Mouse (Mus musculus): ENCODE results near the gene Speer4f2.
"Not testable (repeated sequence)": the region's sequence is repeated elsewhere in the genome, so short reads cannot be mapped to it uniquely, and the experiment has no call there.

Speer4f2 gene

GRCm38 (mm10) chr5:17372880-17373279, at the start of gene Speer4f2:
Gene Speer4f2 (plus strand): TSS chr5:17373180.
- DNase-seq (ENCODE audit: low spot score in 2 of 2): not testable (repeated sequence)

DNA sequence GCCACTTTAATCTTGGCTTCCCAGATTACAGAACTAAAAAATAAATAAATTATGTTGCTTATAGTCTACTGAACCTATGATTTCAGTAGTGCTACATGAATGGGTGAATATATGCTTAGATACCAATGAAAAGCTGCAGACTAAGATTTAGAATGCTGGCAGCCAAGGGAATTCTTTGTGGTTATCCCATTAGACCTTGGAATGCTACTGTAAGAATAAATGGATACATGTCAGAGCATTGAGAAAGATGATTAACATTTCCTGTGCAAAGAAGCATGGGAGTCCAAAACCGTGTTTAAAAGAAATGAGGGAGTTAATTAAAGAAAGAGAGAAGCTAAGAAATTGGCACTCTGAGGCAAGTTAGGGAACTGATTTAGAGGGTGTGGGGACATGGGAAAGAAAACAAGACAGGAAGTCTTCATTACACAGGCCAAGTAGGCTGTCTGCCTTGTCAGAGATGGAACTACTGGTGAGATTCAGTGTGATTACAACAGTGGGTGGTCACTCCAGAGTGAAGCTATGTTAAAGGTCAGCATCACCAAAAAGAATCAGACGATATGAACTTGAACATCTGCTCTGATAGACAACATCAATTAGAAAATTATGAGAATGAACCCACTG, 43.9 kb upstream of the Speer4f2 start:
- no peak for DNase-seq (ENCODE audit: low spot score in 2 of 2)

- no peak for DNase-seq (ENCODE audit: low spot score in 2 of 2)
Measured at GRCm38 (mm10) chr5:17334836-17335235, 38.1 kb upstream of the Speer4f2 start.

GRCm38 (mm10) chr5:17345741-17346140, 27.2 kb upstream of the Speer4f2 start:
- not testable (repeated sequence) for DNase-seq (ENCODE audit: low spot score in 2 of 2)

GRCm38 (mm10) chr5:17359394-17359999, 13.5 kb upstream of the Speer4f2 start:
- DNase-seq (ENCODE audit: low spot score in 2 of 2): no peak

- no peak for DNase-seq (ENCODE audit: low spot score in 2 of 2)
Measured at GRCm38 (mm10) chr5:17389926-17390325, 16.9 kb downstream of the Speer4f2 start.

DNA sequence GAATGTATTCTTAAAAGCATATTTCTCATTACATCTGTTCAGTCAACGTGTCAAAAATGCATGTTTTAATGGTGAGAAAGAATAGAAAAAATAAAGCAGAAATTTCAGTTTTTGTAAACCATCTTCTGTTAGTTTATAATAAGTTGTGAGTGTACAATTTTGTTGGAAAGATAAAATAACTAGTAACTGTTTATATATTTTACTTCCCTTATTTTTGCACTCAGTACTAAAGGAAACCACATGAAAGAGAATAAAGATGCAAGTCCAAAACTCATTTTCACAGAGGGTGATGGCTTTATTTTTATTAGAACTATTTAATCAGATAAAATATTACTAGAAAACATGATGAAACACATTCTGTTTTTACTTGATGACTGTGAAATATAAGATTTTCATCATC, 18.2 kb downstream of the Speer4f2 start:
- no peak for DNase-seq (ENCODE audit: low spot score in 2 of 2)

DNA sequence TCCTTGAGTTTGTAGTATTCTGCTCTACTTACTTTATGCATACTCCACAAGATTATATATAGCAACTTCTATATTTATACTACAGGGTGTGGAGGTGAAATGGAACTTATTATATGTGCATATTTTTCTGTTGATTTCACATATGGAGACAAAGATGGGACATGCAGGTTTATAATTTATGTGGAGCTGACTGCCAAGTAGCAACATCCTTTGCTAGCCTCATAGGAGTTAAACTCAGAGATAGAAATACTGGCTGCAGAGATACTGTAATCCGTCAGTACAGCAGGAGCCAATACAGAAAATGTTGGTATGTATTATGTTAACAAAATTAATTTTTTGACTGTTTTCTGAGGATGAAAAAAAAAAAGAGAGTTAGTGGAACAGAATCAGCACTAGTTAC, 27.6 kb downstream of the Speer4f2 start:
- no peak for DNase-seq (ENCODE audit: low spot score in 2 of 2)

GRCm38 (mm10) chr5:17401206-17402077, 28.5 kb downstream of the Speer4f2 start:
- DNase-seq (ENCODE audit: low spot score in 2 of 2): no peak

- no peak for DNase-seq (ENCODE audit: low spot score in 2 of 2)
Measured at GRCm38 (mm10) chr5:17402330-17403125, 29.5 kb downstream of the Speer4f2 start.

GRCm38 (mm10) chr5:17403584-17403983, 30.6 kb downstream of the Speer4f2 start:
- no peak for DNase-seq (ENCODE audit: low spot score in 2 of 2)

GRCm38 (mm10) chr5:17408924-17409660, 36.1 kb downstream of the Speer4f2 start:
- no peak for DNase-seq (ENCODE audit: low spot score in 2 of 2)

GRCm38 (mm10) chr5:17417201-17417600, 44.2 kb downstream of the Speer4f2 start:
- no peak for DNase-seq (ENCODE audit: low spot score in 2 of 2)

DNA sequence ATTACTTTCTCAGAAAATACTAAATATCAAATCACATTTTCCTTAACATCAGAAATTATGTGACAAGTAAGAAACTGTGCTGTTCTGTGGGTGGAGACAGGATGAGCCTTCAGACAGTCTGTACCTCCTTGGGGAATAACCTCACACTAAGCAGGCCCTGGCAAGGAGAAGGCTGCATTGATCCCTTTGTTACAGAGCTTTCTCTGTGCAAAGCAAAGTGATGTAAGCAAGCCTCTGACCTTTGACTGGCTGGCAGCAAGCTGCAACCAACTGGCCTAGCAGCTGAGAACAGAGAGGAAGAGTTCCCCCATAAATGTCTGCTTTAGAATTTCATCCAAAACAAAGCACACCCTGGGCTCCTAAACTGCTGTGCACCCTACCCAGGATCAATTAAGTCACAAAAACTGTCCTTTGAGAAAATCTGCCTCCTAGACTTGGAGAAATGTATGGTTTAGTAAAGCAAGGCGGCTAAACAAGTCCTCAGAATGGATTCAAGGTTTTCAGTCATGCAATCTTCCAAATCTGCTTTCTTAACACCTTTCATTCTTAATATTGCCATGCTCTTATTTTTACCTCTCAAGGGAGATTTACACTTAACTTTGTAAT, 46.3 kb downstream of the Speer4f2 start:
- no peak for DNase-seq (ENCODE audit: low spot score in 2 of 2)

GRCm38 (mm10) chr5:17419921-17420320, 46.9 kb downstream of the Speer4f2 start:
- no peak for DNase-seq (ENCODE audit: low spot score in 2 of 2)

GRCm38 (mm10) chr5:17422225-17422624, 49.2 kb downstream of the Speer4f2 start:
- no peak for DNase-seq (ENCODE audit: low spot score in 2 of 2)

DNA sequence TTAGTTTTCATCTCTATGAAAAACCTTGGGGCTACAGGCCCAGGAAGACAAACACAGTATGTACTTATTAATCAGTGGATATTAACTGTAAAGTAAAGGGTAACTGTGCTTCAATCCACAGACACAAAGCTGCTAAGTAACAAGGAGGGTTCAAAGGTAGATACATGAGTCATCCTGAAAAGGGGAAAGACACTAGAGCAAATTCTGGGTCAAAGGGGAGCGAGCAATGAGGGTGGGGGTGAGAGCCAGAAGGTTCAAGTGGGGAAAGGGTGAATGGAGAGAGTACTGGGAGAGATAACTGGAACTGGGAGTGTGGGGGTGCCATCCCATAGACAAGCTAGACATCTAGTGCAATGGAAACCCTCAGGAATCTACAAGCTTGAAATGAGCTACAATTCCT, 54.0 kb downstream of the Speer4f2 start:
- DNase-seq (ENCODE audit: low spot score in 2 of 2): no peak
